Mouse (Mus musculus) heart, embryonic 10.5 days (tissue): ENCODE results near the gene Gm266. TPM values are rescaled to one million over a fixed set of nuclear protein-coding genes. Genes with fewer than 3 reads are reported as not detected.

ENCODE experiments used
- DNase-seq: peaks from one replicate; pipeline ENCODE4 v3.0.0-alpha.2; 2017; ENCODE audit warnings: low spot score
- H3K27ac ChIP-seq: fragments of 300-500 bp; sonication (generic); 2 replicates; pipeline ENCODE4 v1.5.1; 2016; ENCODE audit warnings: mild to moderate bottlenecking
- H3K27me3 ChIP-seq: fragments of 300-500 bp; sonication (generic); 2 replicates; pipeline ENCODE4 v1.6.1; 2016; ENCODE audit warnings: mild to moderate bottlenecking; ENCODE audit not compliant: poor library complexity, insufficient read depth, severe bottlenecking
- H3K36me3 ChIP-seq: fragments of 300-500 bp; sonication (generic); 2 replicates; pipeline ENCODE4 v1.6.1; 2016; ENCODE audit warnings: mild to moderate bottlenecking, moderate library complexity
- H3K4me1 ChIP-seq: fragments of 300-500 bp; sonication (generic); 2 replicates; pipeline ENCODE4 v1.6.1; 2016; ENCODE audit warnings: mild to moderate bottlenecking
- H3K4me3 ChIP-seq: fragments of 300-500 bp; sonication (generic); 2 replicates; pipeline ENCODE4 v1.5.1; 2016; ENCODE audit warnings: mild to moderate bottlenecking, moderate library complexity
- H3K9me3 ChIP-seq: fragments of 300-500 bp; sonication (generic); 2 replicates; pipeline ENCODE4 v1.6.1; 2016; ENCODE audit warnings: mild to moderate bottlenecking, moderate library complexity
- WGBS: fragments of 180-500 bp; shearing (Covaris S2); methylation state at CpG from one replicate; pipeline ENCODE4 v1.1.7; 2016; 5-methylcytosine and 5-hydroxymethylcytosine counted together
- polyA plus RNA-seq: library from polyadenylated mRNA; unstranded; fragments of >200 nt; fragmentation: Nextera tagmentation; extraction: Ambion mirVana; gene quantifications from 2 replicates; pipeline ENCODE4 v1.2.1, GENCODE M21; 2016

Gm266 gene
- polyA plus RNA-seq, 1 experiment from 2014 or later = 15.2 TPM

DNA sequence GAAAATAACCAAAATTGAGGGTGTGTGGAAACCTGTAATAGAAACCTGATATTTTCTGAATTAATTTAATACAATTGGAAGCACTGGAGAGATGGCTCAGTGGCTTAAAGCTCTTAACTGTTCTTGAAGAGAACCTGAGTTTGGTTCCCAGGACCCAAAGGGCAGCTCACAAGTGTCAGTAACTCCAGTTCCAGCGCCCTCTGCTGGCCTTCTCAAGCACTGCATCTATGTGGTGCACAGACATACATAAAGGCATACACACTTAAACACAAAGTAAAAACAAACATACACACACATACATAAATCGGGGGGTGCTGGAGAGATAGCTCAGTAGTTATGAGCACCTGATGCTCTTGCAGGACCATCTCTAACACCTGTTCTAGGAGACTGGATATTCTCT lies 11.5 kb upstream of the Gm266 start:
- Histone ChIP-seq H3K9me3 (no peaks in the 10 kb centered on the region), H3K4me3 (no peak overlapping the region), H3K4me1 (0 out of 2 replicates have a peak, but pooled peaks cover 6% of the 10 kb centered on the region), H3K27me3 (peaks cover 5% of the 10 kb centered on the region; the same call in 1 of the 2 replicates), H3K36me3 (no peaks in the 10 kb centered on the region), H3K27ac (no peak overlapping the region)
- 46% methylated on average over 2 of the region's 2 CpGs for WGBS
- no peak for DNase-seq

DNA sequence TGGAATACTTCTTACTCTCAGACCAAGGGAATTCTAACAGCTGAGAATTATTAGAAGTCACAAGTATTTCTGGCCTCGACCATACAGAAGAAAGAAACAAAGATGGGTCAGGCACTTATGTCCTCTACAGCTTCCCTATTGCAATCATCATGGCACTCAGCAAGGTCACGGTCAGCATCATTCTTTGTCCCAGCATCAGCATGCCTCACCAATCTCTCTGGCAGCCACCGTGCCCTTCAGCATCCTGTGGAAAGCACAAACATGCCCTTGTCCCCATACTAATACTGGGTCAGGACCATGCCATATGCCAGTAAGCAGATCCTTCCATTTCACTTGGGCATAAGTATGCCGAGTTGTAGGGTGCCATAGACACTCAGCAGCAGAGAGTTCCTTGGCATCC lies 9.3 kb upstream of the Gm266 start:
- H3K9me3 ChIP-seq = no peaks in the 10 kb centered on the region
- DNase-seq = no peak
- WGBS = 69% methylated on average over 4 of the region's 4 CpGs
- no peaks in the 10 kb centered on the region for H3K4me1 ChIP-seq
- peaks cover 26% of the 10 kb centered on the region; the same call in 1 of the 2 replicates for H3K27me3 ChIP-seq
- H3K36me3 ChIP-seq = no peaks in the 10 kb centered on the region
- H3K27ac ChIP-seq = no peak overlapping the region
- no peak overlapping the region for H3K4me3 ChIP-seq

DNA sequence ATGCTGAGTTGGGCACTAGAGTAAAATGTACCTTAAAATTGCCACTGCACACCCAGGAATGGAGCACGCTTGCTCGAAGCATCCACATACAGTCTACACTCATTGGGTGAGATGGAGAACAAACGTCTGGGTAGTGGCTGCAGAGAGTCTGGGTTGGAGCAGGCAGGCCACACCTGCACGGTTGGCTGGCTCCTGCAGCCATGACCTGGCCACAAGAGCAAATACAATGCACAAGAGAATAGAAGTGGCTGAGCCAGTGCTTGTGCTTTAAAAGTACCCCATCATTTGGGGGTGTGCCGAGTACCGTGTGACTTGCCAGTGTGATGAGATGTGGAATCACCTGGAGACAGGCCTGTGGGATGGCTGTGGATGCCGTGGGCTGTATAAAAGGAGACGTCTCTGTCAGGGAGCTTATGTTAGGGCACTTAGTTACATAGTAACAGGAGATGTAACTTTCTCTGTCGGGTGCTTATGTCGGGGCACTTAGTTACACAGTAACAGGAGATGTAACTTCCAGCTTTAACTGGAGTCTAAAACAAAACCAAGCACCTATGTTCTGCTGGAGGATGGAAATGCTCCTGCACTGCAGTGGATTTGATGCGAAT lies 3.7 kb upstream of the Gm266 start:
- Histone ChIP-seq H3K4me3 (no peak overlapping the region), H3K36me3 (no peaks in the 10 kb centered on the region), H3K9me3 (no peaks in the 10 kb centered on the region), H3K27me3 (peaks cover 77% of the 10 kb centered on the region), H3K27ac (no peak overlapping the region), H3K4me1 (peaks cover 18% of the 10 kb centered on the region)
- DNase-seq = no peak
- 72% methylated on average over 11 of the region's 11 CpGs for WGBS

DNA sequence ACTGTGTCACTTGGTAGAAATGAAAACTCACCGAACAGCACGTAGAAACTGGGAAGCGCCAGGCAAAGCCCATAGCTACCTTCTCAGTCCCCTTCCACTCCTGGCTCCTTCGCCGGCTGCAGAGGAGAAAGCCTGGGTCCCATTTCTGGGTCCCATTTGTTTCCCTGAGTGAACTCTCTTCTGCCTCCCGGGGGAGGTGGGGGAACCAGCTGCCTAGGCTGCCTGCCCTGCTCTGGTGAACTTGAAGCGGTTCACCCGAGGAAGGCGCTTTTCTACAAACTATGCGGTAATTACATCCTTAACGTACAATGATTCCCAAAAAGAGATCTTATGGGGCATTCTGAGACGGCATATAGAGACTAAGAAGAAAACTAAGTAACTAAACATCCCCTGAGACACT lies 832 bp upstream of the Gm266 start:
- Histone ChIP-seq H3K27me3 (peaks cover 90% of the 10 kb centered on the region), H3K4me3 (peak overlapping the region; percentile 68), H3K9me3 (no peaks in the 10 kb centered on the region), H3K27ac (peak overlapping the region; percentile 85), H3K36me3 (no peaks in the 10 kb centered on the region), H3K4me1 (peaks cover 18% of the 10 kb centered on the region)
- 4% methylated on average over 12 of the region's 12 CpGs for WGBS
- DNase-seq = no peak

DNA sequence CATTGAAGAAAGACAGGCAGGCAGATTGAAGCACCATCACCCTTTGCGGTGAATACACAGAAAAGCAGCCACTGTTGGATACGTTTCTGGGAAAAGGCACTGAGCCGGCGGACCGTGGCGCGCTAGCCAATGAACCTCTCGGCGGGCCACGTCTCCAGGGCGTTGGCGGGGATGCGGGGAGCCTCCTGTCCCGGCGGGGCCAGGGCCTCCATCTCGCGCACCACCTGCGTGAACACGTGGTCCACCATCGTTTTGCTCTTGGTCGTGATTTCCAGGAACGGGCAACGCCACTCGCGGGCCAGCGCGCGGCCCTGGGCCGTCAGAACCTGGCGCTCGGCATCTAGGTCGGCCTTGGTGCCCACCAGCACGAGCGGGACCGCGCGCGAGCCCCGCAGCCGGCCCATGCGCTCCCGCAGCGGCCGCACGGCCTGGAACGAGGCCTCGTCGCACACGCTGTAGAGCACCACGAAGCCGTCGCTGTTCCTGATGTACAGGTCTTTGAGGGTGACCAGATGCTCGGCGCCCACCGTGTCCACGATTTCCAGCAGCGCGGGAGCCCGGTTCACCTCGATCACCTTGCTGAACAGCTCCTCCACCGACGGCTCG lies 474 bp downstream of the Gm266 start:
- peak overlapping the region; percentile 85 for H3K27ac ChIP-seq
- WGBS = 1% methylated on average over 63 of the region's 63 CpGs
- H3K36me3 ChIP-seq = no peaks in the 10 kb centered on the region
- no peak for DNase-seq
- H3K4me1 ChIP-seq = peaks cover 22% of the 10 kb centered on the region
- H3K4me3 ChIP-seq = peak overlapping the region; percentile 68
- H3K27me3 ChIP-seq = peaks cover 89% of the 10 kb centered on the region
- no peaks in the 10 kb centered on the region for H3K9me3 ChIP-seq

DNA sequence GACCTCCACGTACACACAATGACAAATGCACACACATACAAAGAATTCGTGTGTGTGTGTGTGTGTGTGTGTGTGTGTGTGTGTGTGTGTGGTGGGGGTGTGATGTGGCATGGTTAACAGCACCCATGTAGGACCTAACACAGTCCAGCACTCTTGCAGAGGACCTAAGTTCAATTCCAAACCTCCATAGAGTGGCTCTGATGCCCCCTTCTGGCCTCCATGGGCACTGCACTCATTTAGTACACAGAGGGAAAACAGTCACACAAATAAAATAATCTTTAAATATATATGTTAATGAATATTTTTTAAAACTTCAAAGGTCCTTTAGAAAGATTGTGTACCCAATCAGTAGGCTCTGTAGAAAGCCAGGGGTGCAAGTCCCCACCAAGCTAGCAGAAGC lies 5.7 kb downstream of the Gm266 start:
- Histone ChIP-seq H3K27me3 (peaks cover 50% of the 10 kb centered on the region), H3K27ac (no peak overlapping the region), H3K36me3 (no peaks in the 10 kb centered on the region), H3K9me3 (peaks cover 2% of the 10 kb centered on the region; the same call in 1 of the 2 replicates), H3K4me1 (peaks cover 10% of the 10 kb centered on the region), H3K4me3 (no peak overlapping the region)
- WGBS = 62% methylated on average over 2 of the region's 2 CpGs
- no peak for DNase-seq

DNA sequence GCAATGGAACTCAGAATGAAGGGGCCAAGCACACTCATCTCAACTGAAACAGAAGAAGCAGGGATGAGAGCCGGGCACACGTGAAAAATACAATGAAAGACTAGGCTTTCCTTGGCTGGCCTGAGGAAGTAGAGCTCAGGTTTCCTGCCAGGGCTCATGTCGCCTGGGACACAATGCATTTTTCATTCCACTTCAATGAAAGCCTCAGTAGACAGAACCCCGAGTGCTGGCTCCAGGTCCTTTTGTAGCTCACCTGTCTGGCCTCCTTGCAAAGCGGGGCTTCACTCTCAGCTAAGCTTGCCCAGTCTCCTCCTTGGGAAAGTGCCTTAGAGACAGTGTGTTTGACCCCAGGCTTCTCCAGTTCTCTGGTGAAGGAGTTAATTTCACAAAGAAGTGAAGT lies 6.7 kb downstream of the Gm266 start:
- Histone ChIP-seq H3K27ac (no peak overlapping the region), H3K9me3 (peaks cover 2% of the 10 kb centered on the region; the same call in 1 of the 2 replicates), H3K27me3 (peaks cover 40% of the 10 kb centered on the region), H3K4me1 (peaks cover 9% of the 10 kb centered on the region; the same call in 1 of the 2 replicates), H3K4me3 (no peak overlapping the region), H3K36me3 (no peaks in the 10 kb centered on the region)
- DNase-seq = no peak
- 59% methylated on average over 5 of the region's 5 CpGs for whole genome bisulfite sequencing

DNA sequence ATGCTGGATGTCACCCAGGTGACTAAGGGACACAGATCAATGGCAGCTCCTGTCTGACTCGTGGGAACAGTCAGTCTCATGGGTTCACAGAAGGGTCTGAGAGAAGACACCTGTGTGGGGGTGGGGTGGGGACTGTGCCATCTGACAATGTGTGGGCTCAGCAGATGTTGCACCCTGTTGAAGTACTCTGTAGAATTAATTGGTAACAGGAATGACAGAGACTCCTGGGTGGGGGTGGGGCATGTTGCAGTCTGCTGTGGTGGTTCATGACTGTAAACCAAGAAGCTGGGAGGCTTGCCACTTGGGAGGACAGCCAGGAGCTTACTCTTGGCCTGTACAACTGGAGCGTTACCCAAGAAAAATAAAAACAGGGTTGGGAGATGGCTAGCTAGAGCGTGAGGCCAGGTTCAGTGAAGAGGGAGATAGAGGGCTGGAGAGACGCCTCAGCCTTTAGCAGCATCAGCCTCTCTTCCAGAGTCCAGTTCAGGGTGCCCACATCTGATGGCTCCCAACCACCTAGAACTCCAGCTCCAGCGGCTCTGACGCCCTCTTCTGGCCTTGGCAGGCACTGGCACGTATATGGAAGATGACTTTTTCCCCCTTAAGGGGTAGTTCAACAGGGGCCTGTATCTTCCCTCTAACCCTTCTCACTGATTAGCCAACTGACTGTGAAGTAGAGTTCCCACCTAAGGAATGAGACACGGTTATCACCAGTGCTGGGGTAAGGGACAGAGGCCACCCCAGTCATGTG lies 10.6 kb downstream of the Gm266 start:
- H3K4me1 ChIP-seq = peaks cover 5% of the 10 kb centered on the region; the same call in 1 of the 2 replicates
- 49% methylated on average over 8 of the region's 8 CpGs for WGBS
- peaks cover 2% of the 10 kb centered on the region; the same call in 1 of the 2 replicates for H3K9me3 ChIP-seq
- H3K36me3 ChIP-seq = no peaks in the 10 kb centered on the region
- H3K4me3 ChIP-seq = no peak overlapping the region
- H3K27ac ChIP-seq = no peak overlapping the region
- peaks cover 22% of the 10 kb centered on the region; the same call in 1 of the 2 replicates for H3K27me3 ChIP-seq
- DNase-seq = no peak

DNA sequence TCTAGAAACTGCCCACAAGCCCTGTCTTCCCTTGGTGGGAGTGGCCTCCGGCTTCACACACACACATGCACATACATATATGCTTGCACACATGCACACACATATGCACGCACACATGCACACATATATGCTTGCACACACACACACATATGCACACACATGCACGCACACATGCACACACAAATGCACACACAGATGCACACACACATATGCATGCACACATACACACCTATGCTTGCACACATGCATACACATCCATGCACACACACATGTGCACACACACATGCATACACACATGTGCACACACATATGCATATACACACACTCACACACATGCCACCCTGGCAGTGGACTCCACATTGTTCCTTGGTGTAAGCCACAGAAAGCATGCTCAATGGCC lies 11.2 kb downstream of the Gm266 start:
- H3K4me1 ChIP-seq = peaks cover 6% of the 10 kb centered on the region

DNA sequence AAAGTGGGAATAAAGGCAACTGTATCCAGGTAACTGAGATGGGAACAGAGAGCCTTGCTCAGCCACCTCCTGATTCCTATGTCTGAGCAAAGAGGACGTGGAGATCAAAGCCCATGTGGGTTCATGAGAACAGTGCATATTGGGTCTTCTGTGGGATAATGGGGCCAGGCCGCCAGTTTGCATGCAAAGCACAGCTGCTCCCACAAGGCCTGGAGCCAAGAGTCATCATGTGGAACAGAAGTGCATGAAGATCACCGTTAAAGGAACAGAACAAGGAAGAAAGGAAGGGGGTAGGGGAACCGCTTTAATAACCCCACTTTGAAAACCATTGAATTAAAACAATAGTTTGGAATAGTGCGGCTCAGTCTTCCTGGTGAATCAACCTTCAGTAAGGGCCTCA lies 12.7 kb downstream of the Gm266 start:
- peaks cover 2% of the 10 kb centered on the region; the same call in 1 of the 2 replicates for H3K9me3 ChIP-seq
- 75% methylated on average over 5 of the region's 5 CpGs for WGBS
- H3K4me1 ChIP-seq = peaks cover 4% of the 10 kb centered on the region
- no peaks in the 10 kb centered on the region for H3K36me3 ChIP-seq
- H3K27me3 ChIP-seq = peaks cover 22% of the 10 kb centered on the region
- no peak for DNase-seq
- no peak overlapping the region for H3K4me3 ChIP-seq
- no peak overlapping the region for H3K27ac ChIP-seq

More for the DNA sequence above, 11.2 kb downstream of the Gm266 start:
- DNase-seq = no peak
- H3K4me3 ChIP-seq = no peak overlapping the region
- H3K36me3 ChIP-seq = no peaks in the 10 kb centered on the region
- WGBS = 81% methylated on average over 3 of the region's 3 CpGs
- no peak overlapping the region for H3K27ac ChIP-seq
- H3K9me3 ChIP-seq = peaks cover 2% of the 10 kb centered on the region; the same call in 1 of the 2 replicates
- H3K27me3 ChIP-seq = peaks cover 22% of the 10 kb centered on the region; the same call in 1 of the 2 replicates

DNA sequence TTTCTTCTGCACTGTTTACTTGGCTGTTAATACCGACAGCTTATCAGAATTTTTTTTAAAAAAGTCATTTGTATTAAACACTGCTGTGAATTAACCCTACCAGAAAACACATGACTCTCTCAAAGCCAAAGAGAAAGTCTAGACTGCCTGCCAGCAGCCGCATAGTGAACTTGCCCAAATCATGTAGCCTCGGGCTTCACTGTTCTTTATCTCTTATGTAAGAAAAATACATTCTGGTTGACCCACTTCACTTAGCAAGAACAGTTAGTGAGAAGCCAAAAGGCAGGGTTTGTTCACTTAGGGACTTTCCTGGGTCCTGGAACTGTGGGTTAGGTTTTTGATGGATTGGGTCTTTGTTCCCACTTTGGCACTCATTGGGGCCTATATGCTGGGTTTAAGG lies 13.9 kb downstream of the Gm266 start:
- H3K27me3 ChIP-seq = peaks cover 17% of the 10 kb centered on the region
- no peaks in the 10 kb centered on the region for H3K36me3 ChIP-seq
- peaks cover 4% of the 10 kb centered on the region for H3K4me1 ChIP-seq
- H3K9me3 ChIP-seq = no peaks in the 10 kb centered on the region
- H3K27ac ChIP-seq = no peak overlapping the region
- 80% methylated on average over 3 of the region's 3 CpGs for WGBS
- H3K4me3 ChIP-seq = no peak overlapping the region
- DNase-seq = no peak

DNA sequence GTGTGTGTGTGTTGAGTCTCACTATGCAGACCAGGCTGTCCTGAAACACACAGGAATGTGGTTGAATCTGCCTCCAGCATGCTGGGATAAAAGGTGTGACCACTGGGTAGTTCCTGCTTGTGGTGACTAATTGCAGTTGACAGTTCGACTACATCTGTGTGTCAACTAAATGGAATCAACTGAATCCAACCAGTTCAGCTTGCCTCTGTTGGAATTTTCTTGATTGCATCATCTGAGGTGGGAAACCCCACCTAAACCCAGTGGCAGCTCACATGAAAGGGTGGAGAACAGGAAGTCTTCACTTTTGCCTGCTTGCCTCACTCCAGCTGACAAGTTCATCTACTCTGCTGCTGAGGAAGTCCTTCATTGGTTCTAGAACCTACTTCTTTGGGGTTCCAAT lies 14.5 kb downstream of the Gm266 start:
- H3K27ac ChIP-seq = no peak overlapping the region
- H3K27me3 ChIP-seq = peaks cover 21% of the 10 kb centered on the region
- DNase-seq = no peak
- 79% methylated on average over 1 of the region's 1 CpGs for WGBS
- no peaks in the 10 kb centered on the region for H3K36me3 ChIP-seq
- no peak overlapping the region for H3K4me3 ChIP-seq
- peaks cover 4% of the 10 kb centered on the region for H3K4me1 ChIP-seq
- no peaks in the 10 kb centered on the region for H3K9me3 ChIP-seq

DNA sequence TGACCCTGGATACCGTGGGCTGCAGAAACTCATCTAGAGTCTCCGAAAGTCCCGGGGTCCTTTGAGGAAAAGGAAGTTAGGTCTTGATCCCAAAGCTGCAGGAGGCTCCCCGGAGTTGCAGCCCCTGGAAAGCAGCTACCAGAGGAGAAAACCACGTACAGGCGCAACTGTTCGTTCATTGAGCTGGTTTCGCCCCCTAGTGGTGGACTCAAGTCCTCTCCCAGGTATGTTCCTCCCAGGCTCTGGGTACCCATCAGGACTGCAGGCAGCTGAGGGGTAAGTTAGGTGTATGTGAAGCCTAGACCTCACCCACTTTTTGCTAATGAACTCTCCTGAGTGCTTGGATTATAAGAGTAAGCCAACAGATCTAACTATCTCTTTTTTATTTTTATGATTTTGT lies 16.1 kb downstream of the Gm266 start:
- DNase-seq = peak; percentile 89

More for the DNA sequence above, 16.1 kb downstream of the Gm266 start:
- peaks cover 22% of the 10 kb centered on the region for H3K27me3 ChIP-seq
- no peaks in the 10 kb centered on the region for H3K9me3 ChIP-seq
- H3K36me3 ChIP-seq = no peaks in the 10 kb centered on the region
- no peak overlapping the region for H3K4me3 ChIP-seq
- H3K27ac ChIP-seq = no peak overlapping the region
- 7% methylated on average over 8 of the region's 8 CpGs for WGBS
- peaks cover 4% of the 10 kb centered on the region for H3K4me1 ChIP-seq
